Mouse (Mus musculus) macrophage (primary cell): Measurements from ENCODE around the gene Tmem273. TPM values are rescaled to one million over a fixed set of nuclear protein-coding genes. Genes with fewer than 3 reads are reported as not detected.
A peak's percentile ranks its signal among the peaks of the same experiment; 100 is the strongest.

Experiments
- H3K27ac ChIP-seq: fragments of 350-480 bp; formaldehyde crosslinking; 2 replicates; pipeline ENCODE4 v1.9.0; 2021
- H3K36me3 ChIP-seq: fragments of 350-480 bp; formaldehyde crosslinking; 2 replicates; pipeline ENCODE4 v1.9.0; 2021; ENCODE audit errors: inconsistent target
- H3K4me3 ChIP-seq: fragments of 350-480 bp; formaldehyde crosslinking; 2 replicates; pipeline ENCODE4 v1.9.0; 2021; ENCODE audit errors: inconsistent target
- H3K79me2 ChIP-seq: fragments of 350-480 bp; formaldehyde crosslinking; 2 replicates; pipeline ENCODE4 v1.9.0; 2021; ENCODE audit errors: inconsistent target
- WGBS: methylation state at CpG from one replicate; pipeline ENCODE4 v1.1.7; 2026; ENCODE audit warnings: inconsistent platforms; ENCODE audit not compliant: missing documents; 5-methylcytosine and 5-hydroxymethylcytosine counted together
- polyA plus RNA-seq: library from polyadenylated mRNA; stranded (reverse); fragments of 250-400 nt; gene quantifications from 3 replicates; pipeline ENCODE4 v1.2.4, GENCODE M21; 2018; ENCODE audit warnings: inconsistent platforms

The Tmem273 gene
- polyA plus RNA-seq, 1 experiment from 2014 or later: 50.0 TPM

- Histone ChIP-seq H3K27ac (peak overlapping the region; percentile 92), H3K4me3 (no peak overlapping the region), H3K36me3 (no peaks in the 10 kb centered on the region), H3K79me2 (peaks cover 40% of the 10 kb centered on the region)
- 56% methylated on average over 4 of the region's 4 CpGs for WGBS
Observed at GRCm38 (mm10) chr14:32784748-32785134, 1.0 kb upstream of the Tmem273 start.

GRCm38 (mm10) chr14:32787691-32788090 lies 1.9 kb downstream of the Tmem273 start:
- peaks cover 69% of the 10 kb centered on the region for H3K79me2 ChIP-seq
- H3K4me3 ChIP-seq: peak overlapping the region; percentile 70; the same call in 1 of the 2 replicates
- WGBS: 27% methylated on average over 5 of the region's 5 CpGs
- 0 out of 2 replicates have a peak, but pooled peaks cover 9% of the 10 kb centered on the region for H3K36me3 ChIP-seq
- peak overlapping the region; percentile 92 for H3K27ac ChIP-seq

- peaks cover 34% of the 10 kb centered on the region for H3K79me2 ChIP-seq
- no peak overlapping the region for H3K27ac ChIP-seq
- 95% methylated on average over 8 of the region's 8 CpGs for whole genome bisulfite sequencing
- peaks cover 34% of the 10 kb centered on the region; the same call in 1 of the 2 replicates for H3K36me3 ChIP-seq
- no peak overlapping the region for H3K4me3 ChIP-seq
Observed at GRCm38 (mm10) chr14:32796375-32796774, 10.6 kb downstream of the Tmem273 start.

- Histone ChIP-seq H3K36me3 (peaks cover 25% of the 10 kb centered on the region; the same call in 1 of the 2 replicates), H3K4me3 (no peak overlapping the region), H3K79me2 (peaks cover 20% of the 10 kb centered on the region), H3K27ac (no peak overlapping the region)
- 93% methylated on average over 2 of the region's 2 CpGs for WGBS
Observed at GRCm38 (mm10) chr14:32797803-32798202, 12.0 kb downstream of the Tmem273 start.

GRCm38 (mm10) chr14:32798355-32798754 lies 12.6 kb downstream of the Tmem273 start:
- Histone ChIP-seq H3K4me3 (no peak overlapping the region), H3K36me3 (peaks cover 25% of the 10 kb centered on the region; the same call in 1 of the 2 replicates), H3K27ac (no peak overlapping the region), H3K79me2 (peaks cover 17% of the 10 kb centered on the region)
- WGBS: 16% methylated on average over 4 of the region's 4 CpGs

GRCm38 (mm10) chr14:32800048-32800447 lies 14.3 kb downstream of the Tmem273 start:
- H3K4me3 ChIP-seq: no peak overlapping the region
- H3K79me2 ChIP-seq: peaks cover 6% of the 10 kb centered on the region; the same call in 1 of the 2 replicates
- H3K36me3 ChIP-seq: peaks cover 23% of the 10 kb centered on the region; the same call in 1 of the 2 replicates
- WGBS: 98% methylated on average over 7 of the region's 7 CpGs
- no peak overlapping the region for H3K27ac ChIP-seq

GRCm38 (mm10) chr14:32801016-32801661 lies 15.4 kb downstream of the Tmem273 start:
- Histone ChIP-seq H3K4me3 (no peak overlapping the region), H3K36me3 (peaks cover 22% of the 10 kb centered on the region; the same call in 1 of the 2 replicates), H3K27ac (no peak overlapping the region; the same call in 1 of the 2 replicates), H3K79me2 (peaks cover 6% of the 10 kb centered on the region; the same call in 1 of the 2 replicates)
- 79% methylated on average over 10 of the region's 11 CpGs for WGBS

- H3K79me2 ChIP-seq: peaks cover 6% of the 10 kb centered on the region; the same call in 1 of the 2 replicates
- no peak overlapping the region for H3K4me3 ChIP-seq
- H3K27ac ChIP-seq: peak overlapping the region; percentile 10; the same call in 1 of the 2 replicates
- peaks cover 17% of the 10 kb centered on the region; the same call in 1 of the 2 replicates for H3K36me3 ChIP-seq
Observed at GRCm38 (mm10) chr14:32801662-32802024, 15.9 kb downstream of the Tmem273 start.

- H3K4me3 ChIP-seq: no peak overlapping the region
Observed at GRCm38 (mm10) chr14:32810111-32810510, 24.3 kb downstream of the Tmem273 start.

GRCm38 (mm10) chr14:32812429-32812828 lies 26.7 kb downstream of the Tmem273 start:
- Histone ChIP-seq H3K36me3 (peaks cover 44% of the 10 kb centered on the region), H3K27ac (no peak overlapping the region), H3K4me3 (no peak overlapping the region), H3K79me2 (no peaks in the 10 kb centered on the region)
- 30% methylated on average over 6 of the region's 6 CpGs for whole genome bisulfite sequencing

More at GRCm38 (mm10) chr14:32810111-32810510, 24.3 kb downstream of the Tmem273 start:
- no peaks in the 10 kb centered on the region for H3K79me2 ChIP-seq
- no peak overlapping the region for H3K27ac ChIP-seq
- peaks cover 32% of the 10 kb centered on the region for H3K36me3 ChIP-seq

GRCm38 (mm10) chr14:32814961-32815360 lies 29.2 kb downstream of the Tmem273 start:
- Histone ChIP-seq H3K4me3 (no peak overlapping the region), H3K79me2 (no peaks in the 10 kb centered on the region), H3K36me3 (peaks cover 39% of the 10 kb centered on the region), H3K27ac (no peak overlapping the region)
- 93% methylated on average over 4 of the region's 4 CpGs for WGBS

- peaks cover 39% of the 10 kb centered on the region for H3K36me3 ChIP-seq
- no peak overlapping the region for H3K27ac ChIP-seq
- no peak overlapping the region for H3K4me3 ChIP-seq
- 86% methylated on average over 4 of the region's 4 CpGs for WGBS
- H3K79me2 ChIP-seq: no peaks in the 10 kb centered on the region
Observed at GRCm38 (mm10) chr14:32816533-32816932, 30.8 kb downstream of the Tmem273 start.

GRCm38 (mm10) chr14:32817258-32817657 lies 31.5 kb downstream of the Tmem273 start:
- Histone ChIP-seq H3K79me2 (no peaks in the 10 kb centered on the region), H3K36me3 (peaks cover 39% of the 10 kb centered on the region), H3K27ac (no peak overlapping the region), H3K4me3 (no peak overlapping the region)
- WGBS: 89% methylated on average over 7 of the region's 7 CpGs

- Histone ChIP-seq H3K36me3 (peaks cover 39% of the 10 kb centered on the region), H3K79me2 (no peaks in the 10 kb centered on the region), H3K27ac (no peak overlapping the region), H3K4me3 (no peak overlapping the region)
- 92% methylated on average over 1 of the region's 1 CpGs for WGBS
Observed at GRCm38 (mm10) chr14:32819297-32819696, 33.5 kb downstream of the Tmem273 start.

GRCm38 (mm10) chr14:32822812-32823211 lies 37.0 kb downstream of the Tmem273 start:
- 65% methylated on average over 4 of the region's 4 CpGs for WGBS
- Histone ChIP-seq H3K36me3 (peaks cover 7% of the 10 kb centered on the region; the same call in 1 of the 2 replicates), H3K27ac (no peak overlapping the region), H3K79me2 (no peaks in the 10 kb centered on the region), H3K4me3 (no peak overlapping the region)
